Comparison of ENCODE assay signal across 24 mouse cellular contexts in the genomic region with DNA sequence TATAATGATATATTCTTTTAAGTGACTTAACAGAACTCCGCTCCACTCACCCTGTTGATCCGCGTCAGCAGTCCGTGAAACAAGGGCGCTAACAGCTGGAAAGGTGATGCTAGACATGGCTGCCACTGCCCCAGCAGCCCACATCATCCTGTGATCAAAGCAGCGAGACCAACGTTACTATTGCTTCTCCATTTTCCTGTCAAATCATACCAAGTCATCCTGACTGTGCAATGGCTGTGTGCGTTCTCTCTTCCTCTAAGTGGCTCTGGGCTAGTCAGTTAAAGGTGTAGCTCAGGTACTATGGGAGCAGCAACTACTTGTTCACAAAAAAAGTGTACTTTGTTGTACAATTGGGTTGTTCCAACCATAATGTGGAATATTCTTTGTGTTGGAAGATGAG. TPM values are rescaled to one million over a fixed set of nuclear protein-coding genes. Genes with fewer than 3 reads are reported as not detected.
DNase-seq lines count a peak whose midpoint lies in the region; ATAC-seq and TF ChIP-seq lines count a peak whose summit lies in the region.
"Had no signal": no experiment of that assay in that cellular context is flagged by ENCODE, and none has a peak within 500 bp of the region (broad histone marks: within the 10 kb centered on the region; RNA-seq: fewer than 3 reads in every experiment).

No protein-coding gene starts in this region.

- no peak for TF ChIP-seq POLR2A in bone marrow, adult 2 months (IDR thresholded peaks at IDR 0.05; ENCODE audit: borderline replicate concordance, control insufficient read depth, low read depth, low read length)

- no peak overlapping the region for H3K4me3 ChIP-seq in layer of hippocampus, adult 2 months
- H3K4me3 ChIP-seq in bone marrow, adult 2 months (replicated peaks; ENCODE audit: control insufficient read depth, low read depth, low read length): peak overlapping the region; percentile 2
- H3K4me3 ChIP-seq: embryonic facial prominence, embryonic 10.5 days; forebrain, embryonic 13.5 days; heart, embryonic 10.5 days; hindbrain, embryonic 13.5 days had no signal

- WGBS in bone marrow, adult 2 months: 70% methylated on average over 8 of the region's 8 CpGs

- peak; percentile 34 to 58; a peak in 3 of 4 replicates for ATAC-seq in hematopoietic stem cell, adult 5-6 weeks (replicated peaks in 1 of 2; ENCODE audit: insufficient read depth in 1 of 2, low FRiP score in 2 of 2, low TSS enrichment in 1 of 2, low read depth in 1 of 2, poor library complexity in 2 of 2, severe bottlenecking in 2 of 2)
- peak; percentile 64 for ATAC-seq in megakaryocyte progenitor cell, adult 5-6 weeks (replicated peaks; ENCODE audit: poor library complexity)
- ATAC-seq: forebrain, embryonic 13.5 days had no signal

- DNase-seq in layer of hippocampus, adult 2 months (ENCODE audit: low spot score in 2 of 2): no peak
- DNase-seq in layer of hippocampus, postnatal 10 days (ENCODE audit: low spot score in 2 of 2): no peak
- DNase-seq in lung, postnatal 10 days: no peak
- no peak for DNase-seq in right cerebral cortex, postnatal 14 days
- DNase-seq: adrenal gland, postnatal 10 days; cerebellum, adult 18-20 months; cerebellum, adult 9-11 months; cerebellum, postnatal 36 days; forebrain, postnatal 0 days; gastrocnemius, postnatal 14 days; heart, postnatal 10 days; heart, postnatal 4 days had no signal

- TF ChIP-seq CTCF in layer of hippocampus, adult 2 months (conservative IDR thresholded peaks at IDR 0.05): no peak
- no peak for TF ChIP-seq CTCF in bone marrow, adult 2 months (IDR thresholded peaks at IDR 0.05; ENCODE audit: control insufficient read depth, insufficient read depth, low read length)

- peak overlapping the region; percentile 81 for H3K27ac ChIP-seq in layer of hippocampus, adult 2 months
- peak overlapping the region; percentile 70; the same call in 1 of the 2 replicates for H3K27ac ChIP-seq in bone marrow, adult 2 months (ENCODE audit: control insufficient read depth, insufficient read depth, low read depth, low read length, poor library complexity)
- H3K27ac ChIP-seq: embryonic facial prominence, embryonic 10.5 days; forebrain, embryonic 13.5 days; heart, embryonic 10.5 days had no signal

- peaks cover 1% of the 10 kb centered on the region for H3K4me1 ChIP-seq in bone marrow, adult 2 months (ENCODE audit: control insufficient read depth, insufficient read depth, low read length)
- H3K4me1 ChIP-seq: embryonic facial prominence, embryonic 10.5 days; forebrain, embryonic 13.5 days had no signal

RNA-seq across cellular contexts. Expression of a gene that starts 20.5 kb away (rescaled TPM):
- 10 to 100 TPM; 17.9 to 24.4 TPM for total RNA-seq in layer of hippocampus, adult 2 months (2021)
- 10 to 100 TPM; 14.0 to 17.5 TPM for total RNA-seq in layer of hippocampus, postnatal 10 days (2021)
- polyA plus RNA-seq in bone marrow, adult 2 months (2011; ENCODE audit: insufficient read depth, insufficient read length, low replicate concordance, missing spikeins): 9.4 and 22.0 TPM in 2 replicates
- total RNA-seq in hematopoietic stem cell, adult 5-6 weeks (2017): 53.8 and 54.4 TPM in 2 replicates
- 23.4 and 40.3 TPM in 2 replicates for total RNA-seq in megakaryocyte progenitor cell, adult 5-6 weeks (2015)
- total RNA-seq in megakaryocyte progenitor cell, adult 5-6 weeks (2017): 28.3 and 34.9 TPM in 2 replicates

RNA-seq across cellular contexts. Expression of a gene that starts 27.6 kb away (rescaled TPM):
- 10 to 100 TPM; 54.4 to 57.7 TPM for total RNA-seq in layer of hippocampus, adult 2 months (2021)
- 10 to 100 TPM; 54.8 to 57.5 TPM for total RNA-seq in layer of hippocampus, postnatal 10 days (2021)
- polyA plus RNA-seq in bone marrow, adult 2 months (2011; ENCODE audit: insufficient read depth, insufficient read length, low replicate concordance, missing spikeins): 7.0 and 13.2 TPM in 2 replicates
- total RNA-seq in hematopoietic stem cell, adult 5-6 weeks (2017): 76.5 and 92.3 TPM in 2 replicates
- 77.9 and 81.7 TPM in 2 replicates for total RNA-seq in megakaryocyte progenitor cell, adult 5-6 weeks (2015)
- total RNA-seq in megakaryocyte progenitor cell, adult 5-6 weeks (2017): 66.0 and 72.9 TPM in 2 replicates

RNA-seq across cellular contexts. Expression of a gene that starts 40.1 kb away (rescaled TPM):
- 1 to 10 TPM; 7.4 to 9.4 TPM for total RNA-seq in layer of hippocampus, adult 2 months (2021)
- 10 to 100 TPM in 1 of 2 experiments, 1 to 10 TPM in 1; 9.6 to 11.4 TPM for total RNA-seq in layer of hippocampus, postnatal 10 days (2021)
- 12.7 and 17.9 TPM in 2 replicates for polyA plus RNA-seq in bone marrow, adult 2 months (2011; ENCODE audit: insufficient read depth, insufficient read length, low replicate concordance, missing spikeins)
- 34.1 and 43.9 TPM in 2 replicates for total RNA-seq in hematopoietic stem cell, adult 5-6 weeks (2017)
- 38.0 and 39.6 TPM in 2 replicates for total RNA-seq in megakaryocyte progenitor cell, adult 5-6 weeks (2015)
- total RNA-seq in megakaryocyte progenitor cell, adult 5-6 weeks (2017): 47.1 and 63.8 TPM in 2 replicates

RNA-seq across cellular contexts. Expression of a gene that starts 46.2 kb away (rescaled TPM):
- not detected for total RNA-seq in layer of hippocampus, adult 2 months (2021)
- not detected for total RNA-seq in layer of hippocampus, postnatal 10 days (2021)
- polyA plus RNA-seq in bone marrow, adult 2 months (2011; ENCODE audit: insufficient read depth, insufficient read length, low replicate concordance, missing spikeins): not detected in 2 replicates
- not detected in 2 replicates for total RNA-seq in hematopoietic stem cell, adult 5-6 weeks (2017)
- not detected in 2 replicates for total RNA-seq in megakaryocyte progenitor cell, adult 5-6 weeks (2015)
- not detected in 2 replicates for total RNA-seq in megakaryocyte progenitor cell, adult 5-6 weeks (2017)
- total RNA-seq: adrenal gland, postnatal 10 days; forebrain, postnatal 0 days; gastrocnemius, adult 18-20 months; gastrocnemius, postnatal 14 days had no signal
- polyA plus RNA-seq: C2C12; embryonic facial prominence, embryonic 10.5 days; embryonic facial prominence, embryonic 14.5 days; forebrain, embryonic 13.5 days; forebrain, postnatal 0 days; gonadal fat pad, adult 2 months; heart, embryonic 14.5 days had no signal
